Mouse (Mus musculus): ENCODE measurements around the gene Crybg2.

Gene Crybg2

GRCm38 (mm10) chr4:134062561-134062960 is 1.9 kb downstream of the Crybg2 start:
- TF ChIP-seq NANOG (IDR thresholded peaks at IDR 0.05; ENCODE audit: borderline replicate concordance, low read length) (no peak), CTCF (conservative IDR thresholded peaks at IDR 0.05; ENCODE audit: low read length) (no peak)
- H3K36me3 ChIP-seq (ENCODE audit: insufficient read depth, low read length): no peaks in the 10 kb centered on the region
- H3K4me3 ChIP-seq (replicated peaks; ENCODE audit: low read length): peak overlapping the region; percentile 43
- peaks cover 89% of the 10 kb centered on the region for H3K4me1 ChIP-seq (replicated peaks; ENCODE audit: low read depth, low read length)
- no peaks in the 10 kb centered on the region for H3K9me3 ChIP-seq (ENCODE audit: low read length)
- peaks cover 26% of the 10 kb centered on the region for H3K27me3 ChIP-seq (ENCODE audit: insufficient read depth, low read length)

- peak overlapping the region; percentile 72 for H3K4me3 ChIP-seq (replicated peaks; ENCODE audit: low read length)
- H3K36me3 ChIP-seq (ENCODE audit: insufficient read depth, low read length): no peaks in the 10 kb centered on the region
- TF ChIP-seq NANOG (IDR thresholded peaks at IDR 0.05; ENCODE audit: borderline replicate concordance, low read length) (no peak), CTCF (conservative IDR thresholded peaks at IDR 0.05; ENCODE audit: low read length) (no peak), POU5F1 (IDR thresholded peaks at IDR 0.05; ENCODE audit: borderline replicate concordance, low read length) (no peak)
- peaks cover 83% of the 10 kb centered on the region for H3K4me1 ChIP-seq (replicated peaks; ENCODE audit: low read depth, low read length)
- H3K27me3 ChIP-seq (ENCODE audit: insufficient read depth, low read length): peaks cover 26% of the 10 kb centered on the region
- no peaks in the 10 kb centered on the region for H3K9me3 ChIP-seq (ENCODE audit: low read length)
Measured at GRCm38 (mm10) chr4:134065431-134066004, 4.9 kb downstream of the Crybg2 start.

- Histone ChIP-seq H3K9me3 (ENCODE audit: low read length) (no peaks in the 10 kb centered on the region), H3K27me3 (ENCODE audit: insufficient read depth, low read length) (peaks cover 33% of the 10 kb centered on the region), H3K4me1 (replicated peaks; ENCODE audit: low read depth, low read length) (peaks cover 75% of the 10 kb centered on the region), H3K36me3 (ENCODE audit: insufficient read depth, low read length) (no peaks in the 10 kb centered on the region), H3K4me3 (replicated peaks; ENCODE audit: low read length) (no peak overlapping the region)
- TF ChIP-seq POU5F1 (IDR thresholded peaks at IDR 0.05; ENCODE audit: borderline replicate concordance, low read length) (no peak), CTCF (conservative IDR thresholded peaks at IDR 0.05; ENCODE audit: low read length) (no peak), NANOG (IDR thresholded peaks at IDR 0.05; ENCODE audit: borderline replicate concordance, low read length) (no peak)
Measured at GRCm38 (mm10) chr4:134067383-134067782, 6.8 kb downstream of the Crybg2 start.

- Histone ChIP-seq H3K27me3 (ENCODE audit: insufficient read depth, low read length) (peaks cover 38% of the 10 kb centered on the region), H3K4me1 (replicated peaks; ENCODE audit: low read depth, low read length) (peaks cover 78% of the 10 kb centered on the region), H3K9me3 (ENCODE audit: low read length) (no peaks in the 10 kb centered on the region), H3K36me3 (ENCODE audit: insufficient read depth, low read length) (no peaks in the 10 kb centered on the region), H3K4me3 (replicated peaks; ENCODE audit: low read length) (0 out of 2 replicates have a peak overlapping the region, but pooled peaks have one; percentile 14)
- TF ChIP-seq POU5F1 (IDR thresholded peaks at IDR 0.05; ENCODE audit: borderline replicate concordance, low read length) (no peak), CTCF (conservative IDR thresholded peaks at IDR 0.05; ENCODE audit: low read length) (no peak), NANOG (IDR thresholded peaks at IDR 0.05; ENCODE audit: borderline replicate concordance, low read length) (no peak)
Measured at GRCm38 (mm10) chr4:134067833-134068544, 7.4 kb downstream of the Crybg2 start.

- H3K9me3 ChIP-seq (ENCODE audit: low read length): no peaks in the 10 kb centered on the region
- H3K36me3 ChIP-seq (ENCODE audit: insufficient read depth, low read length): no peaks in the 10 kb centered on the region
- H3K4me3 ChIP-seq (replicated peaks; ENCODE audit: low read length): peak overlapping the region; percentile 14; the same call in 1 of the 2 replicates
- TF ChIP-seq POU5F1 (IDR thresholded peaks at IDR 0.05; ENCODE audit: borderline replicate concordance, low read length) (no peak), NANOG (IDR thresholded peaks at IDR 0.05; ENCODE audit: borderline replicate concordance, low read length) (no peak), CTCF (conservative IDR thresholded peaks at IDR 0.05; ENCODE audit: low read length) (no peak)
- H3K27me3 ChIP-seq (ENCODE audit: insufficient read depth, low read length): peaks cover 48% of the 10 kb centered on the region
- peaks cover 78% of the 10 kb centered on the region for H3K4me1 ChIP-seq (replicated peaks; ENCODE audit: low read depth, low read length)
Measured at GRCm38 (mm10) chr4:134068793-134069580, 8.4 kb downstream of the Crybg2 start.

GRCm38 (mm10) chr4:134078694-134079093 is 18.1 kb downstream of the Crybg2 start:
- H3K36me3 ChIP-seq (ENCODE audit: insufficient read depth, low read length): no peaks in the 10 kb centered on the region
- no peaks in the 10 kb centered on the region for H3K9me3 ChIP-seq (ENCODE audit: low read length)
- no peak for TF ChIP-seq POU5F1 (IDR thresholded peaks at IDR 0.05; ENCODE audit: borderline replicate concordance, low read length)
- peak; percentile 26 for TF ChIP-seq CTCF (conservative IDR thresholded peaks at IDR 0.05; ENCODE audit: low read length)
- peaks cover 18% of the 10 kb centered on the region for H3K27me3 ChIP-seq (ENCODE audit: insufficient read depth, low read length)
- peaks cover 71% of the 10 kb centered on the region for H3K4me1 ChIP-seq (replicated peaks; ENCODE audit: low read depth, low read length)
- no peak overlapping the region for H3K4me3 ChIP-seq (replicated peaks; ENCODE audit: low read length)

GRCm38 (mm10) chr4:134080674-134081073 is 20.1 kb downstream of the Crybg2 start:
- no peaks in the 10 kb centered on the region for H3K36me3 ChIP-seq (ENCODE audit: insufficient read depth, low read length)
- peaks cover 54% of the 10 kb centered on the region for H3K4me1 ChIP-seq (replicated peaks; ENCODE audit: low read depth, low read length)
- TF ChIP-seq CTCF (conservative IDR thresholded peaks at IDR 0.05; ENCODE audit: low read length) (no peak), POU5F1 (IDR thresholded peaks at IDR 0.05; ENCODE audit: borderline replicate concordance, low read length) (no peak), NANOG (IDR thresholded peaks at IDR 0.05; ENCODE audit: borderline replicate concordance, low read length) (no peak)
- 0 out of 2 replicates have a peak, but pooled peaks cover 4% of the 10 kb centered on the region for H3K27me3 ChIP-seq (ENCODE audit: insufficient read depth, low read length)
- no peaks in the 10 kb centered on the region for H3K9me3 ChIP-seq (ENCODE audit: low read length)
- H3K4me3 ChIP-seq (replicated peaks; ENCODE audit: low read length): peak overlapping the region; percentile 79

- TF ChIP-seq POU5F1 (IDR thresholded peaks at IDR 0.05; ENCODE audit: borderline replicate concordance, low read length): no peak
- TF ChIP-seq NANOG (IDR thresholded peaks at IDR 0.05; ENCODE audit: borderline replicate concordance, low read length): no peak
- TF ChIP-seq CTCF (conservative IDR thresholded peaks at IDR 0.05; ENCODE audit: low read length): no peak
- Histone ChIP-seq H3K4me3 (replicated peaks; ENCODE audit: low read length) (peak overlapping the region; percentile 79), H3K27me3 (ENCODE audit: insufficient read depth, low read length) (0 out of 2 replicates have a peak, but pooled peaks cover 4% of the 10 kb centered on the region), H3K36me3 (ENCODE audit: insufficient read depth, low read length) (peaks cover 6% of the 10 kb centered on the region), H3K4me1 (replicated peaks; ENCODE audit: low read depth, low read length) (peaks cover 53% of the 10 kb centered on the region), H3K9me3 (ENCODE audit: low read length) (no peaks in the 10 kb centered on the region)
Measured at GRCm38 (mm10) chr4:134081730-134082386, 21.2 kb downstream of the Crybg2 start.
